Mouse (Mus musculus) liver, postnatal 0 days (tissue): Measurements from ENCODE around the gene Cnnm2.
A peak's percentile ranks its signal among the peaks of the same experiment; 100 is the strongest.

Experiments
- CTCF ChIP-seq: sonication (generic); IDR thresholded peaks from 2 replicates; pipeline ENCODE4 v1.5.1; 2016; ENCODE audit warnings: antibody characterized with exemption, low read depth
- EP300 ChIP-seq: IDR thresholded peaks from 2 replicates; pipeline ENCODE4 v1.6.1; 2016; ENCODE audit warnings: antibody characterized with exemption, low read depth, mild to moderate bottlenecking

GRCm38 (mm10) chr19:46849443-46849997 is 88.1 kb downstream of the Cnnm2 start:
- TF ChIP-seq CTCF (peak; percentile 9; the same call in 1 of the 2 replicates), EP300 (peak; percentile 96)
